Mouse (Mus musculus): ENCODE measurements around the gene Pde10a.

Pde10a gene

GRCm38 (mm10) chr17:8801083-8801854, 276.1 kb downstream of the Pde10a start:
- DNase-seq (ENCODE audit: low spot score), result peak; percentile 66

GRCm38 (mm10) chr17:8801855-8802104, 276.6 kb downstream of the Pde10a start:
- DNase-seq (ENCODE audit: low spot score), result peak; percentile 4

GRCm38 (mm10) chr17:8802161-8802888, 277.2 kb downstream of the Pde10a start:
- DNase-seq (ENCODE audit: low spot score), result peak; percentile 8

DNA sequence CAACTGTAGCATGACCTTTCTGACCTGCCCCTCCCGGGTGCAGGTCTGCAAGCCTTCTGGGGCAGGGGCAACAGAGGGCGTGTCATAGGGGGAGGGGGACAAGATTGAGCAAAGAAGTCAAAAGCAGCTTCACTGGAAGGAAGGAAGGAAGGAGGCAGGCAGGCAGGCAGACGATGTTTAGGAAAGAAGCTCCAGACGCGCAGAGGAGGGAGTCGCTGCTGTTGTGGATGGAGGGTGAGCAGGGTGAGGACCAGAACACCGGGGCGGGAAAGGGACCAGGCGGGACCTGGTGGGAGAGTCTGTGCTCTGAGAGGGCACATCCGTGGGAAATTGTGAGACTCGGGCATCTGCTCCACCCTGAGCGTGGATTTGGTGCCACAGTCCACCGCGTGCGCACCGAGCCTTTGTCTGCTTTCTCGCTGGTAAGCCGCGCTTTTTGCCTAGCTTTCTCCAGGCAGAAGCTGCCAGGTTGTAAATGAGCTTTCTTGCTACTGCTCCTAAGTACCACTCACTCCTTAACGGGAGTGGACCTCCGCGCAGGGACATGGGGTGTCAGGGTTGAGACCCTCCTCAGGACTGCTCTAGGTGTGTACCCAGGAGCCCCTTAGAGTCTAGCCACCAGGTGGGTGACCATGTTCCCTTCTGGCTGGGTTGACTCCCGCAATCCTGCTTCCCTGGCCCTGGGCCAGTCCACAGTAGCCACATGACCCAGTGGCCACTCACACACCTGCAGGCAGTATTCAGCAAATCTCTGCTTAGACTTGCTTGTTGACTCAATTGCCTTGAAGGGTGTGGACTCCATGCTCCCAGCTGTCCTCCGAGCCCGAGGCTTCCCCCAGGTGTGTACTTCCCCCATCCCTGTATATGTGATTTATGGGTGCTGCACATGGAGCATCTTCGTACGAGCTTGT, 278.0 kb downstream of the Pde10a start:
- DNase-seq (ENCODE audit: low spot score), result no peak

- DNase-seq (ENCODE audit: low spot score), result no peak
Measured at GRCm38 (mm10) chr17:8807345-8807744, 282.2 kb downstream of the Pde10a start.

GRCm38 (mm10) chr17:8809771-8810170, 284.6 kb downstream of the Pde10a start:
- DNase-seq (ENCODE audit: low spot score), result no peak

DNA sequence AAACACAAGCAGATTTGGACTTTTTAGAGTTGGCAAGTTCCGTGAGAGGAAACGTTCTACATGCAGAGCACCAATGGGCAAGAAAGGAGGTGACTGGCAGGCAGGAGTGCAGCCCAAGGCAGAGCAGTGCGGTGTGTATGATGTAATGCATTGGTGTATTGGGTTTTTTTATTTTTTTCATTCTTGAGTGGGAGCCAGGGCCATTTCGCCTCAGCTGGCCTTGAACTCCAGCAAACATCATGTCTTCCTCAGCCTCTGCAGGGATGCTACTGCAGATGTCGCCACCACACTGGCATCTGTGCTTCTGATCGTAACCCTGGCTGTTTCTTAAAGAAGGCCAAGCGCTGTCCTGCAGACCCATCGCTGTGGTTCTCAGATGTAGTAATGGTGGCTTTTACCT, 285.0 kb downstream of the Pde10a start:
- DNase-seq (ENCODE audit: low spot score), result no peak

- DNase-seq (ENCODE audit: low spot score), result no peak
Measured at GRCm38 (mm10) chr17:8812228-8812865, 287.2 kb downstream of the Pde10a start.

GRCm38 (mm10) chr17:8813773-8814491, 288.8 kb downstream of the Pde10a start:
- DNase-seq (ENCODE audit: low spot score), result no peak

DNA sequence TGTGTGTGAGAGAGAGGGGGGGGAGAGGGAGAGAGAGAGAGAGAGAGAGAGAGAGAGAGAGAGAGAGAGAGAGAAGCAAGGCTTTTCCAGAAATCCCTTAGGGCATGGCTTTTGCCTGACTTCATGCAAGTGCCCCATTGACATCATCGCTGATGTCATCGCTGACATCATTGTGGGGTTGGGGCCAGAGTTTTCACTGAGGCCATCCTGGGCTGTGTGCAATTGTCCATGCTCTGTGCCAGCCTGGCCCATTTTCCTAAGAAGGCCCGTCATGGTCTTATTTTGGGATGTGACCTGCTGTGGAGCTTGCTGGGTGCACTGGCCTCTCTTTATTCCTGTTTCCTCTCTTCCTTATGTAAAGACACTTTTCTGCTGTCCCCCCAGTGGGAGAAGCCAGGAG, 290.2 kb downstream of the Pde10a start:
- no peak for DNase-seq (ENCODE audit: low spot score)

DNA sequence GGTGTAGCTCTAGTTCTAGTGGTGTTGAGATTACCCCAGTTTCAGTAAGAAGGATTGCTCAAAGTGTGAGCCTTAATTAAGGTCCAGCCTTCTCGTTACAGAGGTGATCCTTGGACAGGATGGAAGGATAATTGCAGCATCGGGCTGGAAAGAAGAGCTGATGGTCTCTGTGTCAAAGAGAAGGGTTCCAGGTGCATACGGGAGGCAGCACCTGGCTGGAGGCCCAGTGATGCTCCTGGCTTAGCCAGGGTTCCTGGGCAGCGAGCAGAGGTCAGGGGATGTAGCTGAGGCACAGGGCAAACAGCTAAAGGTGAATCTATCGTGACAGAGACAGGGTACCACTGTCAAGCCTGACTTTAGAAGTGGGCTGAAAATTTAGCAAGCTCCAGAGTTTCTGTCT, 290.7 kb downstream of the Pde10a start:
- DNase-seq (ENCODE audit: low spot score), result no peak

GRCm38 (mm10) chr17:8818675-8819074, 293.5 kb downstream of the Pde10a start:
- no peak for DNase-seq (ENCODE audit: low spot score)

DNA sequence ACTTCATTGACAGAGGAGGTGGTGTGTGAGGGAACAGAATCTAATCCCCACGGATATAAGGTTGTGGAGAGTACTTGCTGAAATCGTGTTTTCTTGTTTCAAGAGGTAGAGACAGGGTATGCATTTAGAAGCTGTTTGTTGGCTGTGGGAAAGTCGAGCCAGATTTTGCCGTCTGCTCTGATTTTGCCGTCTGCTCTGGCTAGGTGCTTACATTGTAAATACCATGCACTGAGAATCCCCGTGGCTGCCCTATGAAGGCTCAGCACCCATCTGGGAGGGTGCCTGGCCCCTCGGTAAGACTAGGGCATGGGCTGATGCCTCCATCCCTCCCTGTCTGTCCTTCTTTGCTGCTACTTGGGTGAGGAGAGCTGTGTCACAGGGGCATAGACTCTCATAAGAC, 298.4 kb downstream of the Pde10a start:
- no peak for DNase-seq (ENCODE audit: low spot score)

GRCm38 (mm10) chr17:8827204-8827603, 302.0 kb downstream of the Pde10a start:
- no peak for DNase-seq (ENCODE audit: low spot score)

- no peak for DNase-seq (ENCODE audit: low spot score)
Measured at GRCm38 (mm10) chr17:8831001-8831400, 305.8 kb downstream of the Pde10a start.

GRCm38 (mm10) chr17:8836292-8836691, 311.1 kb downstream of the Pde10a start:
- DNase-seq (ENCODE audit: low spot score), result no peak

DNA sequence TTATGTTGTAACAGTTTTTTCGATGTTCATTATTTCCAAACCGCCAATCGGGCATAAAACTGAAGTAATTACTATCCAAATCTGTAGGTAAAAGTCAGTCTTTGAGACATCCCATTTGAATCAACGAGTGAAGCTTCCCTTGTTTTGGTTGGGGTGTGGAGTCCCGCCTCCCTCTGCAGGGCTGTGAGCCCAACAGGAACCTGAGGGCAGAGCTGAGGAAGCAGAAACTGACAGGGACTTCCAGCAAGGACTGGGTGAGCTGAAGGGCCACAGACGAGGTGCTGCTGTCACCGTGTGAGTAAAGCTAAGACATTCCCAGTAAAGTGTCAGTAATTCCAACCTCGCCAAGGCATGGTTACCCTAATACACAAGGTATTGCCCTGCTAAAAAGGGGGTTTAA, 313.1 kb downstream of the Pde10a start:
- no peak for DNase-seq (ENCODE audit: low spot score)

GRCm38 (mm10) chr17:8839237-8840011, 314.3 kb downstream of the Pde10a start:
- no peak for DNase-seq (ENCODE audit: low spot score)

DNA sequence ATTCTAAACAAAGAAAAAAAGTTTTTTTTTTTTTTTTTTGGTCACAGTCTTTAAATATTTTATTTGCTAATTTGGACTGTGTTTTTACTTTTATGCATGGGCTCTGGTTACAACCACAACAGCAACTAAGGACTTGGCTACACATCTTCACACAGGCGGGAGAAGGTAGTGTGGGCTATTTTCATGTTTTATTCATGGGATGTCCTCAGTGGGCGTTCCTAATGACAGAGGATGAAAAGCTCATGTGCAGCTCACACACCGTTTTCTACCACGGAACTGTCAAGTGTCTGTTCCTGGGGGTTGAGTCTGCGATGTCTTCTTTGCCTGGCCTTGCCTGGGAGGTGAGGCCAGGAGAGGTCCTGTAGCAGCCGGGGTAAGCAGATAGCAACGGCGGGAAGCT, 315.9 kb downstream of the Pde10a start:
- no peak for DNase-seq (ENCODE audit: low spot score)

DNA sequence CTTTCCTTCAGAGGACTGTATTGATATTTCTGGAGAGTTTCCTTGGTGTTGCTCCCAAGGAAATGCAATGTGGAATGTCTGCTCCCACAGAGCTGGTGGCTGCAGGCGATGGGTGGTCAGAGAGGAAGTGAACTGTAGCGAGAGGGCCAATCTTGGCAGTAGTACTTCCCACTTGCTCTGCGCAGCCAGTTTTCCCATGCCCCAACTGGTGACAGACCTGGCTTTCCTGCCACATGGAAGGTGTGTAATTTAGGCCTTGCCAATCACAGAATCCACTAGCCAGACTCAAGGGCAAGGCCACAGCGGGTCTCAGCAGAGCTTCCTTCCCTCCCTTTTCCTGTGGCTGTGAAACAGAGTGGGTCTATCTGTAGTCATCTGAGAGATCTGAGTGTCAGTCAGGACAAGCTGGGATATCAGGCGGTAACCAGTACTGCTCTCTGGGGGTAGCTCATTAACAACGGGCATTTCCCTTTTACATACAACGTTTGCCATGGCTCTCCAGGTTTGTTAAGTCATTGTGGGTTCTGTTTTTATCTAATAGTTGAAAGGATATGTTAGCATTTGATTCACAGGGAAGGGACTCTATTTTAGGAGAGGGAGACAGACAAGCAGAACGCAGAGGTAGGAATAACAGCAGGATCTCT, 316.8 kb downstream of the Pde10a start:
- DNase-seq (ENCODE audit: low spot score), result no peak

Data from yolk sac, embryonic 10.5 days (tissue).